Mouse (Mus musculus) stomach, embryonic 14.5 days (tissue): ENCODE data around the gene Olfr203. TPM values are rescaled to one million over a fixed set of nuclear protein-coding genes. Genes with fewer than 3 reads are reported as not detected.
"Not testable (repeated sequence)": the region's sequence is repeated elsewhere in the genome, so short reads cannot be mapped to it uniquely, and the experiment has no call there.

Source experiments
- ATAC-seq: fragments of 200-750 bp; cut with Nextera tagmentation; 2 replicates; pipeline ENCODE4 v1.8.0; 2017; ENCODE audit warnings: low read depth, moderate TSS enrichment; ENCODE audit not compliant: insufficient number of reproducible peaks, insufficient read depth, low FRiP score
- H3K27ac ChIP-seq: fragments of 300-500 bp; sonication (generic); 2 replicates; pipeline ENCODE4 v1.5.1; 2014; ENCODE audit warnings: mild to moderate bottlenecking, low read length, moderate library complexity, mixed read lengths
- H3K27me3 ChIP-seq: fragments of 300-500 bp; sonication (generic); 2 replicates; pipeline ENCODE4 v1.6.1; 2014; ENCODE audit warnings: low read length, control low read depth, mixed read lengths; ENCODE audit not compliant: control insufficient read depth, insufficient read depth
- H3K36me3 ChIP-seq: fragments of 300-500 bp; sonication (generic); 2 replicates; pipeline ENCODE4 v1.6.1; 2014; ENCODE audit warnings: mild to moderate bottlenecking, control low read depth, low read length, moderate library complexity, mixed read lengths; ENCODE audit not compliant: control insufficient read depth, insufficient read depth
- H3K4me1 ChIP-seq: fragments of 300-500 bp; sonication (generic); 2 replicates; pipeline ENCODE4 v1.6.1; 2014; ENCODE audit warnings: low read length, control low read depth, mixed read lengths; ENCODE audit not compliant: control insufficient read depth, insufficient read depth
- H3K4me2 ChIP-seq: fragments of 300-500 bp; sonication (generic); replicated peaks from 2 replicates; pipeline ENCODE4 v1.6.1; 2014; ENCODE audit warnings: low read depth, low read length, control low read depth
- H3K4me3 ChIP-seq: fragments of 300-500 bp; sonication (generic); 2 replicates; pipeline ENCODE4 v1.5.1; 2014; ENCODE audit warnings: low read depth, low read length, control low read depth
- H3K9ac ChIP-seq: fragments of 300-500 bp; sonication (generic); replicated peaks from 2 replicates; pipeline ENCODE4 v1.6.1; 2014; ENCODE audit warnings: low read depth, mild to moderate bottlenecking, control low read depth, low read length, moderate library complexity, mixed read lengths
- H3K9me3 ChIP-seq: fragments of 300-500 bp; sonication (generic); 2 replicates; pipeline ENCODE4 v1.6.1; 2016; ENCODE audit warnings: low read depth, low read length, control low read depth; ENCODE audit not compliant: control insufficient read depth
- WGBS: fragments of 180-500 bp; shearing (Covaris S2); extraction: QIAGEN DNeasy Blood & Tissue Kit; methylation state at CpG from one replicate; pipeline ENCODE4 v1.1.7; 2014; 5-methylcytosine and 5-hydroxymethylcytosine counted together
- polyA plus RNA-seq: library from polyadenylated mRNA; unstranded; fragments of >200 nt; fragmentation: Nextera tagmentation; extraction: Ambion mirVana; gene quantifications from 2 replicates; pipeline ENCODE4 v1.2.1, GENCODE M21; 2014

Olfr203 gene
- polyA plus RNA-seq, 1 experiment from 2014 or later: not detected

- ATAC-seq, H3K4me2 ChIP-seq, H3K4me1 ChIP-seq, H3K36me3 ChIP-seq, H3K9me3 ChIP-seq, H3K9ac ChIP-seq, H3K27ac ChIP-seq, H3K4me3 ChIP-seq, H3K27me3 ChIP-seq: not testable (repeated sequence)
- 67% methylated on average over 1 of the region's 1 CpGs for WGBS
Measured at GRCm38 (mm10) chr16:59323262-59323661, 24.6 kb downstream of the Olfr203 start.

DNA sequence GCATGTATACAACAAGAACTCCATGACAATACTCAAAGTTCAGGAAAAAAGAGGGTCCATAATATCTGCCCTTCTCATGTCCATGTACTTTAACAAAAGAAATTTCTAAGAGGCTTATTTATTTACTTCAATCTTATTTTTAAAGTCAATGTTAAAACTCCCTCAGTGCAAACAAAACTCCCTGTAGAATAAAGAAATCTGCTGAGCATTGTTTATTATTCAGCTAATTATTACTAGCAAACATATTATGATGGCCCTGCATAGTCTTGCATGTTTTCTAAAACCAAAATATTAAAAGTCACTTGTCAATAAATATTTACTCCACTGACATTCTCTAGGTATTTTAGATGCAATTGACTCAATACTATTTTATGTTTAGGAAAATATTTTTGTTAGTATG is 32.4 kb downstream of the Olfr203 start, which contains the start of gene Olfr205:
Gene Olfr205 (minus strand): TSS at position 101 of the 400 bp plus-strand sequence.
- Histone ChIP-seq H3K4me2 (no peak within 1 kb of the TSS), H3K36me3 (no peaks in the 10 kb centered on the region), H3K9ac (no peak within 1 kb of the TSS), H3K4me1 (no peaks in the 10 kb centered on the region), H3K9me3 (no peaks in the 10 kb centered on the region), H3K27me3 (no peaks in the 10 kb centered on the region), H3K4me3 (no peak within 1 kb of the TSS), H3K27ac (no peak within 1 kb of the TSS)
- no peak for ATAC-seq

DNA sequence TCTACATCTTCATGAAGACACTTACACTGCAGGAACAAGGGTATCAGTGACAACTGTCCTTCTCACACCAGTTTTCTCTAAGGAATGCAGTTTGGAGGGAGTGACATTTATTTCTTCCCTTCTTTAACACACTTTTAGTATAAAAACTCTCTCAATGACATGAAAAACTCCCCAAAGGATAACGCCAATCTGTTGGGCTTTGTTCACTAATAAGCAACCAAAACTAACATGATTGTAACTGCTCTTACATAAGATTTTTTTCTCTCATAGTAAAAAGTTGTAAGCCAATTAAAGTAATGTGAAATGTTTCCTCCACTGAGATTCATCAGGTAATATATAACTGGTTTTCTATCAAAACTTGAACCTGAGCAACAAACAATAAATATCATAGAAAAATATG is 50.5 kb downstream of the Olfr203 start, which contains the start of gene Olfr206:
Gene Olfr206 (minus strand): TSS at position 101 of the 400 bp plus-strand sequence.
- H3K9me3 ChIP-seq: no peaks in the 10 kb centered on the region
- no peak within 1 kb of the TSS for H3K4me3 ChIP-seq
- no peak for ATAC-seq
- H3K4me1 ChIP-seq: no peaks in the 10 kb centered on the region
- no peak within 1 kb of the TSS for H3K27ac ChIP-seq
- no peaks in the 10 kb centered on the region for H3K27me3 ChIP-seq
- no peak within 1 kb of the TSS for H3K4me2 ChIP-seq
- H3K36me3 ChIP-seq: no peaks in the 10 kb centered on the region
- 82% methylated on average over 1 of the region's 1 CpGs for WGBS
- H3K9ac ChIP-seq: no peak within 1 kb of the TSS

Other genes with a start within 250 kb of the Olfr203 start
- gene Olfr190, start 220.9 kb upstream of the Olfr203 start, polyA plus RNA-seq: not detected in 2 replicates
- not detected in 2 replicates for gene Olfr191, start 209.1 kb upstream of the Olfr203 start, polyA plus RNA-seq
- not detected in 2 replicates for gene Olfr193, start 187.0 kb upstream of the Olfr203 start, polyA plus RNA-seq
- not detected in 2 replicates for gene Olfr194, start 177.8 kb upstream of the Olfr203 start, polyA plus RNA-seq
- gene Olfr195, start 151.8 kb upstream of the Olfr203 start, polyA plus RNA-seq: not detected in 2 replicates
- not detected in 2 replicates for gene Olfr196, start 128.4 kb upstream of the Olfr203 start, polyA plus RNA-seq
- not detected in 2 replicates for gene Olfr198, start 95.3 kb upstream of the Olfr203 start, polyA plus RNA-seq
- gene Olfr199, start 79.1 kb upstream of the Olfr203 start, polyA plus RNA-seq: not detected in 2 replicates
- not detected in 2 replicates for gene Olfr201, start 26.2 kb upstream of the Olfr203 start, polyA plus RNA-seq
- gene Olfr202, start 12.1 kb upstream of the Olfr203 start, polyA plus RNA-seq: not detected in 2 replicates
- not detected in 2 replicates for gene Olfr204, start 19.4 kb downstream of the Olfr203 start, polyA plus RNA-seq
- gene Olfr205, start 32.3 kb downstream of the Olfr203 start, polyA plus RNA-seq: not detected in 2 replicates
- gene Olfr206, start 50.4 kb downstream of the Olfr203 start, polyA plus RNA-seq: not detected in 2 replicates
- gene Olfr209, start 65.1 kb downstream of the Olfr203 start, polyA plus RNA-seq: not detected in 2 replicates
- not detected in 2 replicates for gene Gabrr3, start 108.5 kb downstream of the Olfr203 start, polyA plus RNA-seq
- gene Riox2, start 172.9 kb downstream of the Olfr203 start, polyA plus RNA-seq: 38.3 and 38.7 TPM in 2 replicates